Mouse (Mus musculus) embryonic facial prominence, embryonic 12.5 days (tissue): ENCODE measurements at regions not wholly inside any gene's neighbourhood (a gene's known extent, or its start where the extent isn't known, plus 50 kb on each side); places are given as distances from the start of the nearest gene placed in this dataset.
A peak's percentile ranks its signal among the peaks of the same experiment; 100 is the strongest.

Experiments
- ATAC-seq: fragments of 200-750 bp; cut with Nextera tagmentation; 2 replicates; pipeline ENCODE4 v1.8.0; 2017; ENCODE audit not compliant: insufficient number of reproducible peaks, insufficient read depth, low FRiP score, low TSS enrichment
- H3K27ac ChIP-seq: fragments of 300-500 bp; sonication (generic); 2 replicates; pipeline ENCODE4 v1.5.1; 2016; ENCODE audit warnings: mild to moderate bottlenecking
- H3K27me3 ChIP-seq: fragments of 300-500 bp; sonication (generic); 2 replicates; pipeline ENCODE4 v1.6.1; 2016; ENCODE audit warnings: mild to moderate bottlenecking, moderate library complexity
- H3K36me3 ChIP-seq: fragments of 300-500 bp; sonication (generic); 2 replicates; pipeline ENCODE4 v1.6.1; 2016; ENCODE audit warnings: mild to moderate bottlenecking
- H3K4me1 ChIP-seq: fragments of 300-500 bp; sonication (generic); 2 replicates; pipeline ENCODE4 v1.6.1; 2016
- H3K4me2 ChIP-seq: fragments of 300-500 bp; sonication (generic); replicated peaks from 2 replicates; pipeline ENCODE4 v1.6.1; 2016; ENCODE audit warnings: mild to moderate bottlenecking, moderate library complexity
- H3K4me3 ChIP-seq: fragments of 300-500 bp; sonication (generic); 2 replicates; pipeline ENCODE4 v1.5.1; 2016; ENCODE audit warnings: mild to moderate bottlenecking
- H3K9ac ChIP-seq: fragments of 300-500 bp; sonication (generic); 2 replicates; pipeline ENCODE4 v1.6.1; 2016; ENCODE audit warnings: mild to moderate bottlenecking, moderate library complexity
- H3K9me3 ChIP-seq: fragments of 300-500 bp; sonication (generic); 2 replicates; pipeline ENCODE4 v1.6.1; 2016; ENCODE audit warnings: mild to moderate bottlenecking, moderate library complexity
- WGBS: fragments of 180-500 bp; shearing (Covaris S2); methylation state at CpG from one replicate; pipeline ENCODE4 v1.1.7; 2016; 5-methylcytosine and 5-hydroxymethylcytosine counted together

DNA sequence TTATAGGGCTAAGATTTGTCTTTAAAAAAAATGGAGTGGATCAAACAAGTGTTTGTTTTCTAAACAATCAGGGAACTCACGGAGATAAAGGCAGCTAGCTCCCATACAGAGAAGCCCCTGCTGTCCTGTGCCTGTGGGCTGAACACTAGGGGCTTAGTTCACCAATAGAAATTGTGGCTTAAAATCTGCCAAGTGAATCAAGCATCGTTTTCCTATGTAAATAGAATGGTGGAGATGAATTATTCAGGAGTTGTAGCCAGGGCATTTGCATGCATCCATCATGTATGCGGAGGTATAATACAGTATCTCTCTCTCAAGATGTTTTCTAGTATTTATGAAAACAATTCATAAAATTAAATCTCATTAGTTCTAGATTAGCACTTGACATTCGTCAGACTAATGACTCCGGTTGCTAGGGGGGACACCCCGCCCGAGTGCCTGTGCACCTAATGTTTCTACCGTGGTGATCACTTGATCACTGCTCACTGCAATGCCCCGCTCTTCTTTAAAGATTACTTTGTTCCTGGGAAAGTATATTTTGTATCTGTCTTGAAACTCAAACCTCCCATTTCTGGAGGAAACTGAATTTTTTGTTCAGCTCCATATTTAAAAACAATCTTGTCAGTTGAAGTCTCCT is 469.1 kb downstream of the Glrx3 start:
- Histone ChIP-seq H3K4me2 (no peak overlapping the region), H3K9me3 (no peaks in the 10 kb centered on the region), H3K27me3 (no peaks in the 10 kb centered on the region), H3K9ac (no peak overlapping the region), H3K36me3 (no peaks in the 10 kb centered on the region), H3K4me3 (no peak overlapping the region), H3K4me1 (0 out of 2 replicates have a peak, but pooled peaks cover 4% of the 10 kb centered on the region), H3K27ac (no peak overlapping the region)
- no peak for ATAC-seq
- 70% methylated on average over 9 of the region's 9 CpGs for WGBS

DNA sequence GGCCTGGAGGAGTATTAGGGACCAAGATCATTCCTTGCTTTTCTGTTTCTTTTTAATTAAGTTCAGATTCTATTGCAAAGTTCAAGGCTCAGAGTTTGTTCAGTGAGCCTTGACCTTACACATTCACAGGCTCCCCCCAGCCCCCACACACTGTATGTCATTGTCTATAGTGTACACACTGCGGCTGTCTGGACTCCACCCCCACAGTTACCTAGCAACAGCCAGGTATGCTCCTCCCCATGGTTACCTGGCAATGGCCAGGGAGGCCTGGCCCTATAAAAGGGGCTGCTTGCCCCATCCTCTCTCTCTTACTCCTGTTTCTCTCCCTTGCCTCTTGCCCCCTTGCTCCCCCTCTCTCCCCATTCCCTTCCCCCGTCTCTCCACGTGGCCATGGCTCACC is 472.0 kb downstream of the Glrx3 start:
- H3K9me3 ChIP-seq, result no peaks in the 10 kb centered on the region
- 0 out of 2 replicates have a peak, but pooled peaks cover 4% of the 10 kb centered on the region for H3K4me1 ChIP-seq
- H3K4me3 ChIP-seq, result no peak overlapping the region
- H3K27me3 ChIP-seq, result no peaks in the 10 kb centered on the region
- ATAC-seq, result no peak
- H3K9ac ChIP-seq, result no peak overlapping the region
- no peak overlapping the region for H3K27ac ChIP-seq
- H3K4me2 ChIP-seq, result no peak overlapping the region
- WGBS, result 40% methylated on average over 3 of the region's 3 CpGs
- no peaks in the 10 kb centered on the region for H3K36me3 ChIP-seq

DNA sequence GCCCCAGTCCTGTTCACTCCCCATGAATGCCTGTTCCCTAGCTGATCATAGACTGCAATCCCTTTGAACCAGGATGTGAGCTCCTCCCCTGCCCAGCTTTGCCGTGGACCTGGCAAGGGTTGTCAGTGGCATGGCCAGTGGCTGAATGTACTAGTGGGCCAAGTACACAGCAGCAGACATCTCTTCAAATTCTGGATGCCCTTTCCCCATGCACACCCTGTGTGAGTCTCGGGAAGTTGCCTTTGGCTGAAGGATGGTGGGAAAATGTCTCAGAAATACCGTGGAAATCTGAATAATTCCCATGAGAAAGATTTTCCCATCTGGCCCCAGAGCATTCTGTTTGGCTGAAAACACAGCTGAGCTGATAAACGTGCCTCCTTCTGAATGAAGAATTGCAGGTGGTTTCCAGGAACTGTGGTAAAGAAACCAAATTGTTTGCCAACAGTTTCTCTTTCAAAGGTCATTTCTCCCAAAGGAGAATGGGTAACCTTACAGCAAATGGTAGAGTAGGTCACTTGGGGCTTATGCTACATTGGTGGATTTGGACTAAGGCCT is 476.2 kb downstream of the Glrx3 start:
- 69% methylated on average over 4 of the region's 4 CpGs for WGBS
- ATAC-seq, result no peak
- no peak overlapping the region for H3K9ac ChIP-seq
- no peak overlapping the region for H3K4me2 ChIP-seq
- no peaks in the 10 kb centered on the region for H3K36me3 ChIP-seq
- H3K27ac ChIP-seq, result no peak overlapping the region
- no peaks in the 10 kb centered on the region for H3K9me3 ChIP-seq
- H3K27me3 ChIP-seq, result no peaks in the 10 kb centered on the region
- no peak overlapping the region for H3K4me3 ChIP-seq
- H3K4me1 ChIP-seq, result 0 out of 2 replicates have a peak, but pooled peaks cover 4% of the 10 kb centered on the region

DNA sequence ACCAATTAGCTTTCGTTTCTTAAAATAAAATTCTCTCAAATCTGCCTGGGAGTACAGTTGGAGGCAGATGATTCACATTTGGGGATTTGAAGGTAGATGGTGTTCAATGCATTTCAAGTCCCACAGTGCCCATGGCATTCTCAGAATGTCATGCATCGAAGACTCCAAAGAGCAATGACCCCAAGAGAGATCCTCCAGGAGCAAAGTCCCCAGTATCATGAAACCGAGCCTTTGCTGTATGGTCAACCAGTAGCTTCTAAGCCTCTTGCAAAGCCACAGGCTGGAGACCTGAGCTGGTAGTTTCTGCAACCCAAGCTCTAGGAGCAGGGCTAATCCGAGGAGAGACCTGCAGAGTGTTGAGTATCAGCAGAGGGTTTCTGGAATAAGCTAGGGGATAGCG is 477.1 kb downstream of the Glrx3 start:
- Histone ChIP-seq H3K27me3 (no peaks in the 10 kb centered on the region), H3K9me3 (no peaks in the 10 kb centered on the region), H3K4me2 (no peak overlapping the region), H3K4me1 (0 out of 2 replicates have a peak, but pooled peaks cover 1% of the 10 kb centered on the region), H3K27ac (no peak overlapping the region), H3K36me3 (no peaks in the 10 kb centered on the region), H3K4me3 (no peak overlapping the region), H3K9ac (no peak overlapping the region)
- ATAC-seq, result no peak
- 90% methylated on average over 5 of the region's 5 CpGs for WGBS

DNA sequence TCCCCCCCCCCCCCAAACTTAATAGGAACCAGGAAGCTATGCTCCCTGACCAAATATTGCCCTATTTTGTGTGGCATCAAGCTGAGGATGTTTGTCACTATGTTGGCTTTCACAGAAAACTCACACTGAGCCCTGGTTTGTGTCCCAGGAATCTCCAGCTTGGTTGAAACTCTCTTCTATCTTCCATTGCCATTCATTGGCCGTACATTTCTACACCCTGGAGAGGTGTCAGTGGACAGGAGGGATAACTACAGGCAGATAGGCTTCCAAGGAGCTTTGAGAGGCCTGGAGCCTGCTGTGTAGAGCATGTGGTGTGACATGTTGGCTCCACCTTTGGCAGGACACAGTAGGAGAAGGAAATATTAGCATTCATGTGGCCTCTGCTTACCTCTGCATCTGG is 478.9 kb downstream of the Glrx3 start:
- H3K9ac ChIP-seq, result no peak overlapping the region
- ATAC-seq, result no peak
- H3K36me3 ChIP-seq, result no peaks in the 10 kb centered on the region
- no peak overlapping the region for H3K4me3 ChIP-seq
- H3K9me3 ChIP-seq, result no peaks in the 10 kb centered on the region
- whole genome bisulfite sequencing, result 76% methylated on average over 1 of the region's 1 CpGs
- no peak overlapping the region for H3K4me2 ChIP-seq
- no peak overlapping the region for H3K27ac ChIP-seq
- no peaks in the 10 kb centered on the region for H3K27me3 ChIP-seq
- H3K4me1 ChIP-seq, result no peaks in the 10 kb centered on the region

DNA sequence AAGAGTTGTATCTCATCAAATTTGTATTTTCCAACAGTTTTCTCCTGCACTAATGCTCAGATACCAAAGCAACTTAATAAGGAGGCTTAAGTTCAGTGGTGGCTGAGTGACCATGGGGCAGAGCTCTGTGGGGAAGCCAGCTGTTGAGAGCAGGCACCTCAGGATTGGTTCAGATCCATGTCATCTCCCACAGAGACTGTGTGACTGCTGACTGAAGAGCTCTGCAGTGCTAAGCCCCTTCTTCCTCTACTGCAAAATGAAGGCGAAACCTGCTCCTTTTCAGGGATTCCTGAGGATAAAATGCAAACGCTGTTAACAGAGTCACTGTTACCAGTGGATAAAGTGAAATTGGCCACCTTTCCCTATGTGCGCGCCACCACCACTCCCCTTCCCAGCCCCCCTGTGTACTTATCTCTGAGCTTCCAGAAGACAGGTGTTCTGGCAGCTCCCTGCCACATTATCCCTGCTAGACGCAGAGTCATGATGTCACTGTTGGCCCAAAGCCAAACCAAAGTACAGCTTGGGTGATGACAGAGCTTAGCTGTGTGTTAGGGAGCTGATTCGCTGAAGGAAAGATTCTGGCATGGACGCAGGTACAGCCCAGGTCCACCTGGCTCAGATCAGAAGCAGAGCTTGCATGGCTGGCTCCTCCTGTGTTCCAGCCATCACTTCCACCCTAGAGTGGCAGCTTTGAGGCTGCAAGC is 472.9 kb downstream of the Tcerg1l start:
- H3K9ac ChIP-seq, result no peak overlapping the region
- no peak overlapping the region for H3K27ac ChIP-seq
- no peak overlapping the region for H3K4me3 ChIP-seq
- H3K9me3 ChIP-seq, result no peaks in the 10 kb centered on the region
- H3K27me3 ChIP-seq, result no peaks in the 10 kb centered on the region
- H3K36me3 ChIP-seq, result no peaks in the 10 kb centered on the region
- WGBS, result 51% methylated on average over 7 of the region's 7 CpGs
- no peak overlapping the region for H3K4me2 ChIP-seq
- peaks cover 10% of the 10 kb centered on the region for H3K4me1 ChIP-seq
- peak; percentile 81 for ATAC-seq

DNA sequence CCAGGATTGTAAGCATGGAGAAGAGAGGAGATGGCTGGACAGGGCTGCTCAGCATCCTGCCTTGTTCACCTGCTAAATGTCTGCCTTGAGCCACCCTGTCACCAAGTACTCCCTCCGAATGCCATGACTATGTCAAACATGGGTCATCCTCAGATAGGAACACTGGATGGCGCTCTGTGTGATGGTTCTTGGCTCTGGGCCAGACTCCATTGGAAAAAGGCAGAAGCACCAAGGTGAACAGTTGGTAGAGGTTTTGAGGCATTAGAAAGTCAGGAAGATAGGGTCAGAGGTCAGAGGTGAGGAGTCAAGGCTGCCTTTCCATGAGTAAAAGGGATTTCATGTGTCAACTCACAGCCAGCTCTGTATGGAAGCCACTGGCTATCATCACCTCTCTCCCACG is 471.9 kb downstream of the Tcerg1l start:
- H3K27ac ChIP-seq, result no peak overlapping the region
- H3K4me1 ChIP-seq, result peaks cover 17% of the 10 kb centered on the region
- H3K27me3 ChIP-seq, result no peaks in the 10 kb centered on the region
- 85% methylated on average over 3 of the region's 3 CpGs for WGBS
- no peaks in the 10 kb centered on the region for H3K36me3 ChIP-seq
- ATAC-seq, result no peak
- H3K9me3 ChIP-seq, result no peaks in the 10 kb centered on the region
- no peak overlapping the region for H3K4me3 ChIP-seq
- H3K4me2 ChIP-seq, result no peak overlapping the region
- H3K9ac ChIP-seq, result no peak overlapping the region

DNA sequence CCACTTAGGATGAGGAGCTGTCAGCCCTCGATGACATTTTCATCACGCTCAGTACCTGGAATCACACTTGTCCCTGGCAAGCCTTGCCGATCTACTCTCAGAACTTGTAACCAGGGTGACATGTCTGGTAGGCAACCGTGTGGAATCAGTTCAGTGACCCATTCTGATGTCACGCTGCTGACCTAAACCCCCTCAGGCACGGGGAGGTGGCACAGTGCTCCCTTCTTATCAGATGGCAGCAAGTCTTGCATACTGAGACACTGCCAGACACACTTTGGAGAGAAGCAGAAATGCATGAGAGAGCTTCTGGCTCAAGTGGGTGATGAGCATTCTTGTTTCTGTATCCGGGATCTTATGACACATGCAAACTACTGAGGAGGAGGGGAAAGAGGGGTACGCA is 470.2 kb downstream of the Tcerg1l start:
- Histone ChIP-seq H3K4me2 (no peak overlapping the region), H3K27ac (no peak overlapping the region), H3K36me3 (no peaks in the 10 kb centered on the region), H3K4me3 (no peak overlapping the region), H3K9ac (no peak overlapping the region), H3K27me3 (0 out of 2 replicates have a peak, but pooled peaks cover 2% of the 10 kb centered on the region), H3K4me1 (peaks cover 17% of the 10 kb centered on the region), H3K9me3 (no peaks in the 10 kb centered on the region)
- 59% methylated on average over 8 of the region's 8 CpGs for WGBS
- ATAC-seq, result no peak

DNA sequence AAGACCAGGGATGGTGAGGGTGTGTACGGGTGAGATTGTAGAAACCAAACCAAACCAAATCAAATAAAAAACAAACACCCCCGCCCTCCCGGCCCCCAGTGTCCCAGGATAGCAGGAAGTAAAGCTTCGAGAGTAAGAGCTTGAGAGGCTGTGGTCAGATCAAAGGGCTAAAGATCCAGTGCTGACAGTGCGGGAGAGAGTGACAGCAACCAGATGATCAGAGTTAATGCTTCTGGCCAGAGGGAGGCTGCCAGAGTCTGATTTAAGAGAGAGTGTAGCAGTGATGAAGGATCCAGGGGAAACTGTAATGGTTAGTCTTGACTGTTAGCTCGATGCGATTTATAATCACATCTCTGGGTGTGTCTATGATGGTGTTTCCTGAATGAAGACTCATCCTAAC is 467.3 kb downstream of the Tcerg1l start:
- Histone ChIP-seq H3K4me3 (no peak overlapping the region), H3K9ac (no peak overlapping the region), H3K4me2 (no peak overlapping the region), H3K27me3 (0 out of 2 replicates have a peak, but pooled peaks cover 2% of the 10 kb centered on the region), H3K36me3 (no peaks in the 10 kb centered on the region), H3K9me3 (no peaks in the 10 kb centered on the region), H3K4me1 (peaks cover 10% of the 10 kb centered on the region), H3K27ac (no peak overlapping the region)
- ATAC-seq, result no peak
- WGBS, result 33% methylated on average over 7 of the region's 7 CpGs

DNA sequence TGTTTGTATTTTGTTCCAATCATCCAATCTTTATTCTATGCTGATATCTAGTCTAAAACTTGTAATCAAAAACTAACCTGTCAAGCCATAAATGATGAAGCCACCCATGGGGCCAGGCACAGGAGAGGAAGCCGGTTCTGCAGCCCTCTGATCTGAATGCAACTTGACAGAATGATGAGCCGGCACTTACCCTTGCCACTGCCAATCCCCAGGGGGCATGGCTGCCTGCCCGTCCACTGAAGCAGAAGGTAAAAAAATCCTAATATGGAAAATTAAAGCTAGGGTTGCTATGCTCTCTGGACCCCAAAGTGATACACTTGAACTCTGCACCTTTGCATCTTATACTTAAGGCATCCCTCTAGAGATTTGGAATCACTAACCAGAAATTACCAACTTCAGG is 461.6 kb downstream of the Tcerg1l start:
- Histone ChIP-seq H3K9ac (no peak overlapping the region), H3K27me3 (peaks cover 2% of the 10 kb centered on the region; the same call in 1 of the 2 replicates), H3K27ac (no peak overlapping the region), H3K4me2 (no peak overlapping the region), H3K4me3 (no peak overlapping the region), H3K36me3 (no peaks in the 10 kb centered on the region), H3K4me1 (no peaks in the 10 kb centered on the region), H3K9me3 (no peaks in the 10 kb centered on the region)
- ATAC-seq, result no peak
- 38% methylated on average over 3 of the region's 3 CpGs for WGBS

DNA sequence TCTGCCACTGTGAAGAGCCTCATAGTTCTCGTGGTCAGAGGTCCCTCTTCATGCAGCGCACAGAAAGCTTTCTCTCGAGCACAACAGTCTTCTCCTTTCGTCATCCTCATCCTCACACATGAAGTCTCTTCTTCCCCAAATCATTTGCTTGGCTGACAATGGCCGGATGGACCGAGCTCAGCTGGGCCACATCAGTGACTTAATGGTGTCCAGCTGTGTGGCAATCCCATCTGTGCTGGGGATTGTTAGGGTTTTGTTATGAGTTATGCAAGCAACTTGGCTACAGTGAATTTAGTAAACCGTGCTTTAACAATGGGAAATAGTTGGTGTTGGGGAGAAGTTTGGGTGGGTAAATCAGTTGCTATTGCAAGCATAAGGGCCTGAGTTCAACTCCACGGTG is 458.4 kb downstream of the Tcerg1l start:
- WGBS, result 59% methylated on average over 8 of the region's 8 CpGs
- ATAC-seq, result no peak
- no peaks in the 10 kb centered on the region for H3K9me3 ChIP-seq
- H3K27ac ChIP-seq, result no peak overlapping the region
- H3K36me3 ChIP-seq, result no peaks in the 10 kb centered on the region
- H3K4me1 ChIP-seq, result no peaks in the 10 kb centered on the region
- no peak overlapping the region for H3K9ac ChIP-seq
- H3K4me2 ChIP-seq, result no peak overlapping the region
- no peak overlapping the region for H3K4me3 ChIP-seq
- H3K27me3 ChIP-seq, result no peaks in the 10 kb centered on the region; the same call in 1 of the 2 replicates

DNA sequence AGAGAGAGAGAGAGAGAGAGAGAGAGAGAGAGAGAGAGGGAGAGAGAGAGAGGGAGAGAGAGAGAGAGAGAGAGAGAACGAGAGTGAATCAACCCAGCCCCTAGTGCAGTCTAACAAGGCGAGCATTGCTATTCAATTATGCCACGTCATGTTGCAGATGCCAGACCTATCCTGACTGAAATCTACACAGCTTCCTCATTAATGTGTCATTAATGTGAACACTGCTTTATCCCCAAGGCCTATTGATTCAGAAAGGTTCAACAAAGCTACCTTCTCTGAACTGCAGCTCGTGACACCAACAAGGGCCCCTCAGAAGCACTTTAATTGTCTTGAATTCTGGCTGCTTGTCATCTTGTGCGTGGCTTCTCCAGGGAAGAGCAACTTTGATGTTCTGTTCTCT is 457.4 kb downstream of the Tcerg1l start:
- ATAC-seq, result no peak
- Histone ChIP-seq H3K9ac (no peak overlapping the region), H3K9me3 (no peaks in the 10 kb centered on the region), H3K27ac (no peak overlapping the region), H3K27me3 (no peaks in the 10 kb centered on the region; the same call in 1 of the 2 replicates), H3K36me3 (no peaks in the 10 kb centered on the region), H3K4me1 (no peaks in the 10 kb centered on the region), H3K4me3 (no peak overlapping the region), H3K4me2 (no peak overlapping the region)
- WGBS, result 49% methylated on average over 5 of the region's 5 CpGs
